Comparison of ENCODE assay signal across 9 mouse cellular contexts in the genomic region with DNA sequence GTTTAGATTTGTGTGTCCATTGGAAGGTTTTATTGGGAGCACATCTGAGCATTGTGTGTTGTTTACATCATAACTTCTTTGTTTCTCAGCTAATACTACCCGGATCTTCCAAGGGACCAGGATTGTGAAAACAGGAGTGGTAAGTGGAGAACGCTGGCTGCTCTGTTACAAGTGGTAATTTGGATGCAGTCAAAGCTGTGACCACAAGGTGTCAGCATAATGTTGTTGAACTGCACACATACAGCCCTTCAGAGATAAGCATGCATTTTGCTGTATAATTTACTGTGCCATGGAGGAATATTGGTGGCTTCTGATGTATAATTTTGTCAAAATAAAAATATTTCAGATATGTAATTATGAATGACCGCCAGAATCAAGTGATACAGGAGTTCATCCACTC.
A peak's percentile ranks its signal among the peaks of the same experiment; 100 is the strongest.
DNase-seq lines count a peak whose midpoint lies in the region; ATAC-seq lines count a peak whose summit lies in the region.
"Had no signal": no experiment of that assay in that cellular context is flagged by ENCODE, and none has a peak within 500 bp of the region (broad histone marks: within the 10 kb centered on the region; RNA-seq: fewer than 3 reads in every experiment).

No protein-coding gene starts in this region.

- no peaks in the 10 kb centered on the region for H3K36me3 ChIP-seq in lung, embryonic 15.5 days

- H3K4me3 ChIP-seq in lung, embryonic 15.5 days = no peak overlapping the region
- H3K4me3 ChIP-seq: embryonic facial prominence, embryonic 13.5 days had no signal

- DNase-seq in urinary bladder, postnatal 14 days (ENCODE audit: low spot score) = peak; percentile 55
- no peak for DNase-seq in urinary bladder, postnatal 4 days (ENCODE audit: low spot score in 2 of 2)
- DNase-seq in cerebellum, postnatal 4 days (ENCODE audit: low spot score in 2 of 2) = peak; percentile 46 to 72
- DNase-seq in heart, postnatal 36 days = peak; percentile 45 to 53
- DNase-seq in kidney, postnatal 36 days = peak; percentile 66 to 81
- DNase-seq in retina, postnatal 1 day = peak; percentile 82
- DNase-seq in thymus, postnatal 25 days = no peak

- no peak overlapping the region for H3K27ac ChIP-seq in lung, embryonic 15.5 days
- H3K27ac ChIP-seq: embryonic facial prominence, embryonic 13.5 days had no signal

- H3K9me3 ChIP-seq in lung, embryonic 15.5 days = no peaks in the 10 kb centered on the region
- H3K9me3 ChIP-seq: embryonic facial prominence, embryonic 13.5 days had no signal

- intact Hi-C loops in heart, postnatal 36 days (cut with DNase I) = loop anchor here (2.0 kb wide), 1 partner anchor 379 kb away; no protein-coding TSS in a partner anchor

- ATAC-seq in lung, embryonic 15.5 days (ENCODE audit: borderline replicate concordance, extremely low read depth, low FRiP score, low TSS enrichment) = peak; percentile 59; the same call in 1 of the 2 replicates

- no peak overlapping the region for H3K4me2 ChIP-seq in lung, embryonic 15.5 days
- H3K4me2 ChIP-seq: embryonic facial prominence, embryonic 13.5 days had no signal

- H3K9ac ChIP-seq in lung, embryonic 15.5 days = no peak overlapping the region
- H3K9ac ChIP-seq: embryonic facial prominence, embryonic 13.5 days had no signal

- H3K4me1 ChIP-seq in lung, embryonic 15.5 days = no peaks in the 10 kb centered on the region
- H3K4me1 ChIP-seq: embryonic facial prominence, embryonic 13.5 days had no signal

- H3K27me3 ChIP-seq in lung, embryonic 15.5 days = no peaks in the 10 kb centered on the region
- H3K27me3 ChIP-seq: embryonic facial prominence, embryonic 13.5 days had no signal

- WGBS in lung, embryonic 15.5 days = 40% methylated on average over 3 of the region's 3 CpGs

Comparison
In these comparisons a context has a peak if more than half of its experiments do, and no peak if none do; other contexts are left out.
1. DNase-seq: peak in urinary bladder, postnatal 14 days (single experiment), cerebellum, postnatal 4 days (2 of 2), heart, postnatal 36 days (2 of 2), kidney, postnatal 36 days (2 of 2) and retina, postnatal 1 day (single experiment); none in urinary bladder, postnatal 4 days (0 of 2) and thymus, postnatal 25 days (single experiment).